Mouse (Mus musculus): ENCODE measurements around the gene Kcnk7.
A peak's percentile ranks its signal among the peaks of the same experiment; 100 is the strongest.

Gene Kcnk7

GRCm38 (mm10) chr19:5690343-5690735 is 13.8 kb upstream of the Kcnk7 start:
- no peak for DNase-seq

GRCm38 (mm10) chr19:5691601-5692000 is 12.6 kb upstream of the Kcnk7 start:
- DNase-seq, result no peak

- no peak for DNase-seq
These were observed 11.9 kb upstream of the Kcnk7 start for GRCm38 (mm10) chr19:5692086-5692912.

- DNase-seq, result no peak
These were observed 11.2 kb upstream of the Kcnk7 start for GRCm38 (mm10) chr19:5692913-5693396.

GRCm38 (mm10) chr19:5693801-5694200 is 10.4 kb upstream of the Kcnk7 start:
- no peak for DNase-seq

GRCm38 (mm10) chr19:5695849-5696462 is 8.2 kb upstream of the Kcnk7 start:
- DNase-seq, result no peak

GRCm38 (mm10) chr19:5704801-5705571 is 819 bp downstream of the Kcnk7 start:
- peak; percentile 65 for DNase-seq

- DNase-seq, result no peak
These were observed 5.9 kb downstream of the Kcnk7 start for GRCm38 (mm10) chr19:5710068-5710467.

GRCm38 (mm10) chr19:5710581-5710980 is 6.4 kb downstream of the Kcnk7 start:
- DNase-seq, result no peak

GRCm38 (mm10) chr19:5711218-5711617 is 7.1 kb downstream of the Kcnk7 start:
- peak; percentile 76 for DNase-seq

- no peak for DNase-seq
These were observed 7.8 kb downstream of the Kcnk7 start for GRCm38 (mm10) chr19:5711907-5712460.

- no peak for DNase-seq
These were observed 9.1 kb downstream of the Kcnk7 start for GRCm38 (mm10) chr19:5713255-5713654.

GRCm38 (mm10) chr19:5713730-5714129 is 9.6 kb downstream of the Kcnk7 start:
- DNase-seq, result no peak

- DNase-seq, result no peak
These were observed 11.9 kb downstream of the Kcnk7 start for GRCm38 (mm10) chr19:5715793-5716688.

GRCm38 (mm10) chr19:5716955-5717354 is 12.8 kb downstream of the Kcnk7 start:
- DNase-seq, result no peak

- DNase-seq, result no peak
These were observed 17.1 kb downstream of the Kcnk7 start for GRCm38 (mm10) chr19:5721233-5721632.

GRCm38 (mm10) chr19:5722848-5723425 is 18.8 kb downstream of the Kcnk7 start:
- no peak for DNase-seq

- no peak for DNase-seq
These were observed 19.9 kb downstream of the Kcnk7 start for GRCm38 (mm10) chr19:5723934-5724548.

- DNase-seq, result no peak
These were observed 20.4 kb downstream of the Kcnk7 start for GRCm38 (mm10) chr19:5724549-5724941.

GRCm38 (mm10) chr19:5725029-5725707 is 21.0 kb downstream of the Kcnk7 start:
- DNase-seq, result no peak

All from thymus, postnatal 14 days (tissue).